Mouse (Mus musculus) stomach, embryonic 15.5 days (tissue): ENCODE measurements at regions not wholly inside any gene's neighbourhood (a gene's known extent, or its start where the extent isn't known, plus 50 kb on each side); places are given as distances from the start of the nearest gene placed in this dataset.

Source experiments
- ATAC-seq: fragments of 200-750 bp; cut with Nextera tagmentation; 2 replicates; pipeline ENCODE4 v1.8.0; 2017; ENCODE audit warnings: low read depth, moderate number of reproducible peaks, moderate TSS enrichment; ENCODE audit not compliant: insufficient read depth, low FRiP score
- H3K27ac ChIP-seq: fragments of 300-500 bp; sonication (generic); 2 replicates; pipeline ENCODE4 v1.5.1; 2015; ENCODE audit warnings: mild to moderate bottlenecking, inconsistent platforms
- H3K27me3 ChIP-seq: fragments of 300-500 bp; sonication (generic); replicated peaks from 2 replicates; pipeline ENCODE4 v1.6.1; 2015; ENCODE audit warnings: inconsistent platforms
- H3K36me3 ChIP-seq: fragments of 300-500 bp; sonication (generic); 2 replicates; pipeline ENCODE4 v1.6.1; 2015; ENCODE audit warnings: inconsistent platforms
- H3K4me1 ChIP-seq: fragments of 300-500 bp; sonication (generic); 2 replicates; pipeline ENCODE4 v1.6.1; 2015; ENCODE audit warnings: inconsistent platforms
- H3K4me2 ChIP-seq: fragments of 300-500 bp; sonication (generic); 2 replicates; pipeline ENCODE4 v1.6.1; 2015; ENCODE audit warnings: mild to moderate bottlenecking, inconsistent platforms
- H3K4me3 ChIP-seq: fragments of 300-500 bp; sonication (generic); replicated peaks from 2 replicates; pipeline ENCODE4 v1.5.1; 2015; ENCODE audit warnings: inconsistent platforms
- H3K9ac ChIP-seq: fragments of 300-500 bp; sonication (generic); 2 replicates; pipeline ENCODE4 v1.6.1; 2015; ENCODE audit warnings: inconsistent platforms
- H3K9me3 ChIP-seq: fragments of 300-500 bp; sonication (generic); 2 replicates; pipeline ENCODE4 v1.6.1; 2016; ENCODE audit warnings: inconsistent platforms
- WGBS: fragments of 180-500 bp; shearing (Covaris S2); methylation state at CpG from one replicate; pipeline ENCODE4 v1.1.7; 2015; 5-methylcytosine and 5-hydroxymethylcytosine counted together

GRCm38 (mm10) chr4:98282275-98282674 is 100.8 kb downstream of the Tm2d1 start:
- WGBS: 53% methylated on average over 2 of the region's 2 CpGs
- no peak overlapping the region for H3K4me3 ChIP-seq
- H3K36me3 ChIP-seq: no peaks in the 10 kb centered on the region
- no peaks in the 10 kb centered on the region for H3K9me3 ChIP-seq
- no peak overlapping the region for H3K9ac ChIP-seq
- no peak overlapping the region for H3K27ac ChIP-seq
- H3K4me2 ChIP-seq: no peak overlapping the region
- no peak for ATAC-seq
- no peaks in the 10 kb centered on the region for H3K27me3 ChIP-seq
- no peaks in the 10 kb centered on the region for H3K4me1 ChIP-seq

DNA sequence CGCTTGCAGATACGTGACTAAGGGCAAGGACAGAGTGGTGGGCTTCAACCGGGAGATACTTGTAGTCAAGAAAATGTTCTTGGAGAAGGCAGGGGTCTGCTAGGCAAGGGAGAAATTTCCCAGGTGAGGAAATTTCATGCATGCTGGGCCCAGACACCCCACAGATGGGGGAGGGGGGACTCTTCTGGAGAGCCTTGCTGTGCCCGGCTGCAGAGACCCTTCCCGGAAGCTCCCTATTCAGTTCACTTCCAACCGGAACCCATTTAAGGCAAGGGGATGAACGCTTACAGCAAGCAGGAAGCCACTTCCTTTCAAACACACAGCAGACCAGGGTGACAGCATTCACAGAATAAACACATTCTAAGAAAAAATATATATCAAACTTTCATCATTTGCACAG is 124.8 kb downstream of the Tm2d1 start:
- Histone ChIP-seq H3K4me3 (no peak overlapping the region), H3K9me3 (no peaks in the 10 kb centered on the region), H3K36me3 (no peaks in the 10 kb centered on the region), H3K27ac (no peak overlapping the region), H3K4me2 (no peak overlapping the region), H3K27me3 (no peaks in the 10 kb centered on the region), H3K9ac (no peak overlapping the region), H3K4me1 (no peaks in the 10 kb centered on the region)
- 76% methylated on average over 7 of the region's 7 CpGs for WGBS
- no peak for ATAC-seq

DNA sequence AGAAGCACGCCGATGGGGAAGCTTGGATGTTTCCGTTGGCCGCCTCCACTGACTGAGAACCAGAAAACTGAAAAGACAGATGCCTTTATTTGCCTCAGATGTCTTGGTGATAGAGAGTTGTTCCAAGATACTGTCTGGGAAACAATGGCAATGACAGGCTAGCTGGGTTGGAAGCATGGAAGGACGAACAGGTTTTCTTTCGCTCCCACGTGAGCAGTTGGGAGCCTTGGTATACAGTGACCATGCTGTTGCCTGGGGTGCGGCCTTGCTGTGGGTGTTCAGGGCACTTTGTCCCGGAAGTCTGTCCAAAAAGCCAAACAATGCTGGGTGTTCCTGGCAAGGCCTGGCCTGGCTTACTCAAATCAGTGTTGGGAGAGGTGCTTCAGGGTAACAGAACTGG is 125.4 kb downstream of the Tm2d1 start:
- Histone ChIP-seq H3K9me3 (no peaks in the 10 kb centered on the region), H3K36me3 (no peaks in the 10 kb centered on the region), H3K4me1 (no peaks in the 10 kb centered on the region), H3K4me3 (no peak overlapping the region), H3K4me2 (no peak overlapping the region), H3K27me3 (no peaks in the 10 kb centered on the region), H3K27ac (no peak overlapping the region), H3K9ac (no peak overlapping the region)
- no peak for ATAC-seq
- WGBS: 88% methylated on average over 9 of the region's 9 CpGs

- 62% methylated on average over 18 of the region's 18 CpGs for WGBS
- H3K27me3 ChIP-seq: no peaks in the 10 kb centered on the region
- no peaks in the 10 kb centered on the region for H3K36me3 ChIP-seq
- ATAC-seq: no peak
- no peak overlapping the region for H3K9ac ChIP-seq
- H3K27ac ChIP-seq: no peak overlapping the region
- no peak overlapping the region for H3K4me2 ChIP-seq
- H3K4me1 ChIP-seq: no peaks in the 10 kb centered on the region
- no peak overlapping the region for H3K4me3 ChIP-seq
- H3K9me3 ChIP-seq: no peaks in the 10 kb centered on the region
Observed at GRCm38 (mm10) chr4:98254856-98255853, 128.0 kb downstream of the Tm2d1 start.

DNA sequence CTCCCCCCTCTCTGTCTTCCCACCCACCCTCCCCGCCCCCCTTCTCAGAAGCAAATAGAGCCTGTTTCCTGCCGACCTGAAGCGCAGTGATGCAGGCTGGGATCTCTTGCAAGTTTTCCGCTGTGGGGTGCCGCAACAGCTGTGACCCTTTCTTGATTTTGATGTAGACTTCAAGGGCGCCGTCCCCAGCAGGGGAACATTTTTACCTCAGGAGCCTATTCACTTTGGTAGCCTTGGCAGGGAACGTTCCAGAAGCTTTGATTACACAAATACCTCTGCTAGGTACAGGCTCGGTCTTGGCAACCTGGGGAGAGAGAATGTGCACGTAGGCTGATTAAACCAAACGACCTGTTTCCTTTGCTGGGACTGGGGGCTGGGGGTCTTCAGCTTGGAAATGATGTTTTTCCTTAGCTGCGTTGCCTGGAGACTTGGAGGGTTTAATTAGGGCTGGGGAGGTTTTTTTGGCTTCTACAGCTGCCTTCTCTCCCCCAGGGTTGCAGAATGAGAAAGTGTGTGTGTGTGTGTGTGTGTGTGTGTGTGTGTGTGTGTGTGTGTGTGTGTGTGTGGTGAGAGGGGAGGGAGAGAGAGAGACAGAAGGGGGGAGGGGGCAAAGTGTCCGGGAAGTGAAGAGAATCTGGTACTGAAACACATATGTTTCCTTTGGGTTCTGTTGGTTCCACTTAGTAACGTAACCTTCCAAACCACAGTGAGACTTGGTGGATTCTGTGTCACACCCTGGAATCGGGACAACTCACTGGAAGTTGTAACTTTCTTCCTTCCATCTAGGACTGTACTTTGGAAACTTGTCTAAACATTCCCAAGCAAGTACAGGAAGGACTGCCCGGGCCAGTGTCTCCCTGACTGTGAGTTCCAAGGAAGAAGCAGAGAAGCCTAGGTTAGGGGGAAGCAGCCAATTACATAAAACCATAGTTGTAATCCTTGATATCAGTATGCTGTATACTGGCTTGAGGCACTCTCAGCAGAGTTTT is 138.9 kb downstream of the Tm2d1 start:
- no peak overlapping the region for H3K9ac ChIP-seq
- ATAC-seq: no peak
- no peaks in the 10 kb centered on the region for H3K36me3 ChIP-seq
- H3K27me3 ChIP-seq: no peaks in the 10 kb centered on the region
- peaks cover 15% of the 10 kb centered on the region for H3K4me1 ChIP-seq
- no peak overlapping the region for H3K4me3 ChIP-seq
- H3K9me3 ChIP-seq: no peaks in the 10 kb centered on the region
- WGBS: 5% methylated on average over 15 of the region's 16 CpGs
- peak overlapping the region; percentile 51 for H3K4me2 ChIP-seq
- peak overlapping the region; percentile 48; the same call in 1 of the 2 replicates for H3K27ac ChIP-seq

GRCm38 (mm10) chr4:98243502-98243901 is 139.6 kb downstream of the Tm2d1 start:
- H3K27me3 ChIP-seq: no peaks in the 10 kb centered on the region
- no peak overlapping the region for H3K4me3 ChIP-seq
- H3K4me1 ChIP-seq: peaks cover 15% of the 10 kb centered on the region
- peak; percentile 60; the same call in 1 of the 2 replicates for ATAC-seq
- H3K36me3 ChIP-seq: no peaks in the 10 kb centered on the region
- H3K4me2 ChIP-seq: 0 out of 2 replicates have a peak overlapping the region, but pooled peaks have one; percentile 24
- H3K9ac ChIP-seq: no peak overlapping the region
- H3K27ac ChIP-seq: no peak overlapping the region
- no peaks in the 10 kb centered on the region for H3K9me3 ChIP-seq
- 8% methylated on average over 6 of the region's 6 CpGs for WGBS

DNA sequence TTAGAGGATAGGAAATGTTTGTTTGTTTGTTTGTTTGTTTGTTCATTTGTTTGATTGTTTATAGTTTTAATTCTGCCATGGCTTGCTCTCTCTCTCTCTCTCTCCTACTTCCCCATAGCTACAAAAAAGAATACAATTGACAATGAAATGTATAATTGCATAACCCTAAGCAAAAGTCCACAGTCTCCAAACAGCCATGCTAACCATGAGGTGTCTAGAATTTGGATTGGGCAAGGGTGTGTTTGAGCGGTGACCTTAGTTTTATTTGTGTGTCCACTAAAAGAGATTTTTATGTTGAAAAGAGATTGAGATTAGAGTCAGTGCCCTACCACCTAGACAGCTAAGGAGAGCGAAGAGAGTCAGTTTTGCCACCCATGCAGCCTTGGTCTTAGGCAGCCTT is 141.2 kb downstream of the Tm2d1 start:
- Histone ChIP-seq H3K27me3 (no peaks in the 10 kb centered on the region), H3K4me2 (no peak overlapping the region), H3K9ac (no peak overlapping the region), H3K36me3 (no peaks in the 10 kb centered on the region), H3K9me3 (no peaks in the 10 kb centered on the region), H3K4me3 (no peak overlapping the region), H3K4me1 (peaks cover 15% of the 10 kb centered on the region), H3K27ac (no peak overlapping the region)
- 87% methylated on average over 2 of the region's 2 CpGs for WGBS
- ATAC-seq: no peak

GRCm38 (mm10) chr4:98240289-98240688 is 142.8 kb downstream of the Tm2d1 start:
- H3K27ac ChIP-seq: no peak overlapping the region
- peaks cover 15% of the 10 kb centered on the region for H3K4me1 ChIP-seq
- no peak overlapping the region for H3K9ac ChIP-seq
- no peaks in the 10 kb centered on the region for H3K36me3 ChIP-seq
- no peaks in the 10 kb centered on the region for H3K9me3 ChIP-seq
- H3K4me2 ChIP-seq: no peak overlapping the region
- H3K27me3 ChIP-seq: no peaks in the 10 kb centered on the region
- no peak overlapping the region for H3K4me3 ChIP-seq
- ATAC-seq: no peak

DNA sequence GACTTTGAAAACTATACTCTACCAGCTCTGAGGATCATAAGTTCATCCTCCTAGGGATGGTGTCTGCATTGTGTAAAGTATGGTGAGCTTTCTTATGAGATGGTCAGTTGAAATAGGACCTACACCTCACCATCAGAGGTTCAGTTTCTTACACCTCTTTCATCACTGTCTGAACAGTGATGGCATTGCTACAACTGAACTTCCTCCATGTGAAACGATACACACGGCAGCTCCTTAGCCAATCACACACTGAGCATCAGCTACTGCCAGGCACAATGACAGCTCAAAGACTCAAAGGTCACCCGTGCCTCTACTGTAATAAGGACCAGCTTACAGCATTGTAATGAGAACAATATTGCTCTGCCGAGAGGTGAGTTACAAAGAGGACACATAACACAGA is 145.0 kb downstream of the Tm2d1 start:
- H3K9ac ChIP-seq: no peak overlapping the region
- 81% methylated on average over 4 of the region's 4 CpGs for WGBS
- H3K4me3 ChIP-seq: no peak overlapping the region
- 0 out of 2 replicates have a peak, but pooled peaks cover 2% of the 10 kb centered on the region for H3K4me1 ChIP-seq
- H3K9me3 ChIP-seq: no peaks in the 10 kb centered on the region
- H3K27ac ChIP-seq: no peak overlapping the region
- H3K4me2 ChIP-seq: no peak overlapping the region
- no peak for ATAC-seq
- H3K36me3 ChIP-seq: no peaks in the 10 kb centered on the region
- no peaks in the 10 kb centered on the region for H3K27me3 ChIP-seq

DNA sequence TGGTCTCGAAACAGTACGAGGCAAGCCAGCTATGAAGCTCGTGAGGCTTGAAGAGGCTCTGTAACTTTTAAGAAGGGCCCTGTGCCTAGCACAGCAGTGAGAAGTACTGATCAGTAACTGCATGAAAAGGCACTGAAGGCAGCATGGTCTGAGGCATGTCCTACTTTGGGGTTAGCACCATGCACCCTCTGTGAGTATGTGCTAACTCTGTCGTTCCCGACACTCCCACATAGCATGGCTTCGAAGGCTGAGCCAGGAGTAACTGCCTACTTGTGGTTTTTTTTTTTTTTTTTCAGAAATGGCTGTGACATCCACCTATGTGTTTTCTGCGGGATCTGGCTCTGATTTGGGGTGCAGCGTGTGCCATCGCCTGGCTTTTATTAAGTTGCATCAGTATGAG is 145.6 kb downstream of the Tm2d1 start:
- WGBS: 81% methylated on average over 9 of the region's 9 CpGs

GRCm38 (mm10) chr4:98236006-98236783 is 146.9 kb downstream of the Tm2d1 start:
- Histone ChIP-seq H3K4me1 (no peaks in the 10 kb centered on the region), H3K36me3 (no peaks in the 10 kb centered on the region), H3K4me3 (no peak overlapping the region), H3K27ac (no peak overlapping the region; the same call in 1 of the 2 replicates), H3K4me2 (no peak overlapping the region), H3K27me3 (no peaks in the 10 kb centered on the region), H3K9me3 (no peaks in the 10 kb centered on the region), H3K9ac (no peak overlapping the region)
- WGBS: 50% methylated on average over 12 of the region's 12 CpGs
- peak; percentile 43; the same call in 1 of the 2 replicates for ATAC-seq

More for the DNA sequence above, 145.6 kb downstream of the Tm2d1 start:
- H3K27me3 ChIP-seq: no peaks in the 10 kb centered on the region
- H3K4me3 ChIP-seq: no peak overlapping the region
- no peaks in the 10 kb centered on the region for H3K4me1 ChIP-seq
- no peak overlapping the region for H3K4me2 ChIP-seq
- no peaks in the 10 kb centered on the region for H3K9me3 ChIP-seq
- ATAC-seq: no peak
- no peaks in the 10 kb centered on the region for H3K36me3 ChIP-seq
- no peak overlapping the region for H3K9ac ChIP-seq
- no peak overlapping the region for H3K27ac ChIP-seq
